5 mouse cellular contexts compared by ENCODE assay signal in genomic region chr11:108846479-108846878, GRCm38 (mm10).
"Had no signal": no experiment of that assay in that cellular context is flagged by ENCODE, and none has a peak within 500 bp of the region (broad histone marks: within the 10 kb centered on the region; RNA-seq: fewer than 3 reads in every experiment).

No protein-coding gene starts in this region.

- DNase-seq: lung, adult 2 months; right cerebral cortex, postnatal 14 days; thymus, adult 2 months; thymus, postnatal 25 days; thymus, postnatal 4 days had no signal
